Mouse (Mus musculus) brown adipose tissue, adult 24 weeks (tissue): Measurements from ENCODE around the gene Igsf8. TPM values are rescaled to one million over a fixed set of nuclear protein-coding genes. Genes with fewer than 3 reads are reported as not detected.

Experiments used
- H3K27ac ChIP-seq: fragments of 200-500 bp; replicated peaks from 2 replicates; pipeline ENCODE4 v1.5.1; 2012; ENCODE audit warnings: low read depth, mild to moderate bottlenecking, low read length
- H3K4me1 ChIP-seq: fragments of 200-500 bp; 2 replicates; pipeline ENCODE4 v1.6.1; 2012; ENCODE audit warnings: low read length, mixed read lengths; ENCODE audit not compliant: control insufficient read depth, insufficient read depth, insufficient read length
- H3K4me3 ChIP-seq: fragments of 200-500 bp; 2 replicates; pipeline ENCODE4 v1.5.1; 2012; ENCODE audit warnings: low read depth, mild to moderate bottlenecking, low read length, moderate library complexity; ENCODE audit not compliant: insufficient read depth
- polyA plus RNA-seq: library from polyadenylated mRNA; stranded (reverse); fragments of >200 nt; gene quantifications from 2 replicates; pipeline ENCODE4 v1.2.4, GENCODE M21; 2012; ENCODE audit not compliant: missing spikeins, insufficient read depth, insufficient read length

Igsf8 gene
- polyA plus RNA-seq, 1 experiment, result 10.5 TPM

DNA sequence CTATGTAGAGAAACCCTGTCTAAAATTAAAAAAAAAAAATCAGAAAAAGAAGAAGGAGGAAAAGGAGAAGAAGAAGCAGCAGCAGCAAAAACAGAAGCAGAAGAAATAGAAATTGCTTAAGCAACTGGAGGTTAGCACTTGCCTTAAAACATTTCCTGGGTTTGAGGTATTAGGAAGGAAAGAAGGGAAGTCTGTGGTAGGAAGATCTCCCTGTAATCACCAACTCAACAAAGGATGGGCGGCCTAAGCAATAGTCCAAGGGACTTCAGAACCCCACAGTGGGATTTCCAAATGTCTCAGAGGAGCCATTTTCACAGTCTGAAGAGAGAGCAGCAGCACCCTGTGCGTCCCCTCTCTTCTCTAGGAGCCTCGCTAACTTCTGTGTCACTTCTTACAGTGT, 91.0 kb downstream of the Igsf8 start:
- H3K4me3 ChIP-seq, result no peak overlapping the region
- no peaks in the 10 kb centered on the region for H3K4me1 ChIP-seq
- no peak overlapping the region for H3K27ac ChIP-seq

DNA sequence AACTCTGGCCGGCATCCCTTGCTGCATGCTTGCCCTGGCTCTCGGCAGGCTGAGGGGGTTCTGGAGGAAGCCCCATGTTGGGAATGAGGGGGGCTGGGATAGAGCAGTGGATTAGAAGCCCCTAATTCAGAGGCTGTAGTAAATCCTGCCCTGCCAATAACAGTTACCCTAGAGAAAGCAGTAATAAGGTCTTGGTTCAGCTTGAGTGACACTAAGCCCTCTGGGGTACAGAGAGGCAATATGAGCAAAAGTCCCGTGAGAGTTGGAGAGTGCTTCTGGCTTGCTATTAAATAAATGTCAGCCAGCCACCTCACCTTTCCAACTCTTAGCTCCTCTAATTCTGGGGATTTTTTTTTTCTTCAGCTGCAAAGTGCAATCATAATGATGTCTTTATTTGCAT, 93.9 kb downstream of the Igsf8 start:
- Histone ChIP-seq H3K4me3 (no peak overlapping the region), H3K4me1 (no peaks in the 10 kb centered on the region), H3K27ac (no peak overlapping the region)

DNA sequence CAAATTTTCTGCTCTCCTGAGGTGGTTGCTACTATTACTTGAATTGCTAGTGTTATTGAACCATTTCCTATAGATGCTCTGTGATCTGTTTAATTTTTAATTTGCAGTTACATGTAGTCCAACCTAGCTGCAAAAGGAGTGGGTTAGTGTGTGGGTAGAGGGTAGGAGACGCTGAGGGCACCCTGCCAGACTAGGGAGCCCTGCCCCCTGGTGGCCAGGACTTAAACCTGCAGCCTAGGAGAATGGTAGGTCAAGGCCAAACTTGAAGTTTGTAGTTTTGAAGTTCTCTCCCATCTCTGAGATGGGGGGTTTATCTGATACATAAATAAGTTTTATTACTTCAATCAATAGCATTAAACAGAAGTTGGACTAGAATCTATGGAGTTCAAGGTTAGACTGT, 96.1 kb downstream of the Igsf8 start:
- Histone ChIP-seq H3K4me3 (no peak overlapping the region), H3K4me1 (no peaks in the 10 kb centered on the region), H3K27ac (no peak overlapping the region)

DNA sequence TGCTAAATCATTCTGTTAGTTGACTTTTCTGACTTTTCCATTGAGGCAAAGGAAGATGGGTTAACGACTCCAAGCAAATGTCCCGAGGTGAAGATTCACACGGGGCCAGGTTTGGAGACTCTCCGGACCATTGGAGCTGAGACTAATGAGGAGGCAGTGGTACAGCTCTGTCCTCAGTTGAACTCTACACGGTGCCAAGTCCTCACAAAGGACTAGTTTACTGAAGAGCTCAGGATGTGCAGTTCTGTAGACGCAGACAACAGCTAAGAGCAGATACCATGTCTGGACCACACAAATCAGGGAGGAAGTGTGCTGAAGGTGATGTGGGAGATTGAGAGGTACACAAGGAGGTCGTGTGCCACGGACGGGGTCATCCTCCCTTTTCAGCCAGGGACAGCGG, 96.9 kb downstream of the Igsf8 start:
- Histone ChIP-seq H3K4me1 (no peaks in the 10 kb centered on the region), H3K27ac (no peak overlapping the region), H3K4me3 (no peak overlapping the region)

DNA sequence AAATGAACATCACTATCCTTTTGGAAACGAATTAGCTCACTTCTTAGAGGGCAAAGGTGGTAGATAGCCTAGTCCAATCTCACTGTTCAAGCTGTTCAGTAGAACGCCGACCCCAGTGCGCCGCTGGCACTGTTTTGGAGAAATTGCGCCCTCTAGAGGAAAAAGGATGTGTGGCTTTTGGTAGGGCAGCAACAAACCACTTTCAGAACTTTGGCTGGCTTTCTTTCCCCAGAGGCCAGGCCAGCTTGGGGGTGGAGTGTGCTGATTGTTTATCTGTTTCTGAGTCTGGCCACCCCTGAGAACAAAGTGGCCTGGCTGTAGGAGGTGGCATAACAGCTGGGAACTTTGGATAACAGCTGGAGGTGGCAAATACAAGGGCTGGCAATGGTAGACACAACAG, 103.2 kb downstream of the Igsf8 start:
- Histone ChIP-seq H3K27ac (no peak overlapping the region), H3K4me1 (no peaks in the 10 kb centered on the region), H3K4me3 (no peak overlapping the region)

DNA sequence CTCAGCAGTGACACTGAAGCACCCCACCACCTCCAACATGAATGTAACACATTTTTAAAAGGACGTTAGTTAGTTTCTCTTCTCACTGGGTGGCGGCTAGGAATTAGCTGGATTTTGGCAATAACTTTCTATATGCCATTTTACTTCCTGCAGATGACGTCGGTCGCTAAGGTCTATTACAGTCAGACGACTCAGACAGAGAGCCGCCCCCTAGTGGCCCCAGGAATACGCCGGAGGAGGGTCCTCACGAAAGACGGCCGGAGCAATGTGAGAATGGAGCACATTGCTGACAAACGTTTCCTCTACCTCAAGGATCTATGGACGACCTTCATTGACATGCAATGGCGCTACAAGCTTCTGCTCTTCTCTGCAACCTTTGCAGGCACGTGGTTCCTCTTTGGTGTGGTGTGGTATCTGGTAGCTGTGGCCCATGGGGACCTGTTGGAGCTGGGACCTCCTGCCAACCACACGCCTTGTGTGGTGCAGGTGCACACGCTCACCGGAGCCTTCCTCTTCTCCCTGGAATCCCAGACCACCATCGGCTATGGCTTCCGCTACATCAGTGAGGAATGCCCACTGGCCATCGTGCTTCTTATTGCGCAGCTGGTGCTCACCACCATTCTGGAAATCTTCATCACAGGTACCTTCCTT, 107.5 kb downstream of the Igsf8 start:
- H3K4me3 ChIP-seq, result no peak overlapping the region
- H3K4me1 ChIP-seq, result no peaks in the 10 kb centered on the region
- H3K27ac ChIP-seq, result no peak overlapping the region

Other genes with a start within 250 kb of the Igsf8 start
- gene Vangl2, start 233.2 kb upstream of the Igsf8 start, polyA plus RNA-seq, result 0.58 TPM in 1 of 2 replicates, not detected in the other
- not detected in 2 replicates for gene Nhlh1, start 204.1 kb upstream of the Igsf8 start, polyA plus RNA-seq
- 73.4 and 75.2 TPM in 2 replicates for gene Copa, start 179.1 kb upstream of the Igsf8 start, polyA plus RNA-seq
- gene Ncstn, start 178.8 kb upstream of the Igsf8 start, polyA plus RNA-seq, result 25.1 and 29.6 TPM in 2 replicates
- 185 and 215 TPM in 2 replicates for gene Pex19, start 134.9 kb upstream of the Igsf8 start, polyA plus RNA-seq
- gene Dcaf8, start 113.6 kb upstream of the Igsf8 start, polyA plus RNA-seq, result 49.0 and 61.8 TPM in 2 replicates
- 41.7 and 43.8 TPM in 2 replicates for gene Pea15a, start 54.8 kb upstream of the Igsf8 start, polyA plus RNA-seq
- 29.6 and 47.6 TPM in 2 replicates for gene Casq1, start 41.8 kb upstream of the Igsf8 start, polyA plus RNA-seq
- gene Atp1a4, start 3.2 kb upstream of the Igsf8 start, polyA plus RNA-seq, result not detected in 2 replicates
- 428 and 499 TPM in 2 replicates for gene Atp1a2, start 36.4 kb downstream of the Igsf8 start, polyA plus RNA-seq
- not detected in 2 replicates for gene Kcnj9, start 67.7 kb downstream of the Igsf8 start, polyA plus RNA-seq
- not detected in 2 replicates for gene Kcnj10, start 79.6 kb downstream of the Igsf8 start, polyA plus RNA-seq
- gene Pigm, start 114.9 kb downstream of the Igsf8 start, polyA plus RNA-seq, result 3.9 and 5.0 TPM in 2 replicates
- 3.5 and 4.5 TPM in 2 replicates for gene Slamf9, start 213.7 kb downstream of the Igsf8 start, polyA plus RNA-seq
- gene Igsf9, start 220.1 kb downstream of the Igsf8 start, polyA plus RNA-seq, result 0.96 TPM in 1 of 2 replicates, not detected in the other
- gene Tagln2, start 238.4 kb downstream of the Igsf8 start, polyA plus RNA-seq, result 26.2 and 29.3 TPM in 2 replicates